Mouse (Mus musculus): ENCODE measurements around the gene Zfp706.

DNA sequence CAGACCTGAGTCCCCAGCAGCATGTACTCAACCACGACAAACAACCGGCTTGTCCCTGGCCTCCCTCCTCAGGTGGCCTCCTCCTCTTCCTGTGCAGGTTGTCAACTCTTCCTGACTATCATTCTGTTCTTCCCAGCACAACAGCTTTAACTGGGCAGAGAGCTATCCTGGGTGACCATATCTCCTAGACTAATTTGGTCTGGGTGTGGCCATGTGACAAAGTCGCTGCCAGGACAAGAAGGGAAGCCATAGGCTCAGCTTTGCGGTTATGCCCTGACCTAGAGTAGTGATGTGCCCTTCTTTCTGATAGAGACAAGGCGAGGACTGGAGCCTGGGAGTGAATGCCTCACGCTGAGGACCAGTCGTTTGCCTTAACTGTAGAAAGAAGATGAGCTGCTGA lies 33.9 kb downstream of the Zfp706 start:
- TF ChIP-seq CTCF (IDR thresholded peaks at IDR 0.05; ENCODE audit: extremely low read depth, insufficient read length, insufficient replicate concordance, low read depth, low read length) (no peak), POLR2A (IDR thresholded peaks at IDR 0.05; ENCODE audit: low read depth, low read length) (no peak)

Data from small intestine, adult 2 months (tissue).